Mouse (Mus musculus) forebrain, embryonic 15.5 days (tissue): ENCODE data around the gene Armc2. TPM values are rescaled to one million over a fixed set of nuclear protein-coding genes. Genes with fewer than 3 reads are reported as not detected.

Source experiments
- ATAC-seq: fragments of 200-750 bp; cut with Nextera tagmentation; replicated peaks from 2 replicates; pipeline ENCODE4 v1.8.0; 2017; ENCODE audit warnings: mild to moderate bottlenecking, moderate TSS enrichment, moderate library complexity
- H3K27ac ChIP-seq: fragments of 300-500 bp; sonication (generic); replicated peaks from 2 replicates; pipeline ENCODE4 v1.5.1; 2015; ENCODE audit warnings: mild to moderate bottlenecking, inconsistent platforms
- H3K27me3 ChIP-seq: fragments of 300-500 bp; sonication (generic); 2 replicates; pipeline ENCODE4 v1.6.1; 2015; ENCODE audit warnings: inconsistent platforms
- H3K36me3 ChIP-seq: fragments of 300-500 bp; sonication (generic); 2 replicates; pipeline ENCODE4 v1.6.1; 2015; ENCODE audit warnings: mild to moderate bottlenecking, inconsistent platforms
- H3K4me1 ChIP-seq: fragments of 300-500 bp; sonication (generic); 2 replicates; pipeline ENCODE4 v1.6.1; 2015; ENCODE audit warnings: inconsistent platforms
- H3K4me2 ChIP-seq: fragments of 300-500 bp; sonication (generic); replicated peaks from 2 replicates; pipeline ENCODE4 v1.6.1; 2015; ENCODE audit warnings: mild to moderate bottlenecking, inconsistent platforms
- H3K4me3 ChIP-seq: fragments of 300-500 bp; sonication (generic); 2 replicates; pipeline ENCODE4 v1.5.1; 2015; ENCODE audit warnings: mild to moderate bottlenecking, inconsistent platforms
- H3K9ac ChIP-seq: fragments of 300-500 bp; sonication (generic); replicated peaks from 2 replicates; pipeline ENCODE4 v1.6.1; 2015; ENCODE audit warnings: mild to moderate bottlenecking, inconsistent platforms
- H3K9me3 ChIP-seq: fragments of 300-500 bp; sonication (generic); 2 replicates; pipeline ENCODE4 v1.6.1; 2016; ENCODE audit warnings: inconsistent platforms
- WGBS: fragments of 180-500 bp; shearing (Covaris S2); methylation state at CpG from one replicate; pipeline ENCODE4 v1.1.7; 2015; ENCODE audit warnings: mixed read lengths; 5-methylcytosine and 5-hydroxymethylcytosine counted together
- polyA plus RNA-seq: library from polyadenylated mRNA; unstranded; fragments of >200 nt; fragmentation: Nextera tagmentation; extraction: Ambion mirVana; gene quantifications from 2 replicates; pipeline ENCODE4 v1.2.1, GENCODE M21; 2015

Gene Armc2
- polyA plus RNA-seq, 1 experiment from 2014 or later: 9.0 TPM

- 0 out of 2 replicates have a peak, but pooled peaks cover 2% of the 10 kb centered on the region for H3K36me3 ChIP-seq
- H3K4me1 ChIP-seq: no peaks in the 10 kb centered on the region
- no peak overlapping the region for H3K4me3 ChIP-seq
- H3K27me3 ChIP-seq: no peaks in the 10 kb centered on the region
- no peak overlapping the region for H3K4me2 ChIP-seq
- no peak overlapping the region for H3K9ac ChIP-seq
- no peaks in the 10 kb centered on the region for H3K9me3 ChIP-seq
- WGBS: 91% methylated on average over 10 of the region's 10 CpGs
- ATAC-seq: no peak
- H3K27ac ChIP-seq: no peak overlapping the region
Measured at GRCm38 (mm10) chr10:42010761-42011435, 7.3 kb downstream of the Armc2 start.

GRCm38 (mm10) chr10:42005259-42005658, 13.0 kb downstream of the Armc2 start:
- H3K36me3 ChIP-seq: 0 out of 2 replicates have a peak, but pooled peaks cover 2% of the 10 kb centered on the region
- H3K4me1 ChIP-seq: no peaks in the 10 kb centered on the region
- WGBS: 79% methylated on average over 3 of the region's 3 CpGs
- no peaks in the 10 kb centered on the region for H3K9me3 ChIP-seq
- no peak overlapping the region for H3K4me2 ChIP-seq
- ATAC-seq: no peak
- H3K27ac ChIP-seq: no peak overlapping the region
- H3K27me3 ChIP-seq: no peaks in the 10 kb centered on the region
- no peak overlapping the region for H3K4me3 ChIP-seq
- no peak overlapping the region for H3K9ac ChIP-seq

- 70% methylated on average over 7 of the region's 7 CpGs for WGBS
- H3K27ac ChIP-seq: no peak overlapping the region
- no peak overlapping the region for H3K9ac ChIP-seq
- no peak for ATAC-seq
- no peak overlapping the region for H3K4me3 ChIP-seq
- 0 out of 2 replicates have a peak, but pooled peaks cover 2% of the 10 kb centered on the region for H3K36me3 ChIP-seq
- no peaks in the 10 kb centered on the region for H3K27me3 ChIP-seq
- H3K4me2 ChIP-seq: no peak overlapping the region
- H3K4me1 ChIP-seq: no peaks in the 10 kb centered on the region
- H3K9me3 ChIP-seq: no peaks in the 10 kb centered on the region
Measured at GRCm38 (mm10) chr10:42004690-42005089, 13.6 kb downstream of the Armc2 start.

- H3K4me2 ChIP-seq: no peak overlapping the region
- H3K4me3 ChIP-seq: no peak overlapping the region
- no peak overlapping the region for H3K9ac ChIP-seq
- H3K36me3 ChIP-seq: 0 out of 2 replicates have a peak, but pooled peaks cover 2% of the 10 kb centered on the region
- H3K9me3 ChIP-seq: no peaks in the 10 kb centered on the region
- no peaks in the 10 kb centered on the region for H3K4me1 ChIP-seq
- WGBS: 84% methylated on average over 1 of the region's 1 CpGs
- no peak for ATAC-seq
- no peak overlapping the region for H3K27ac ChIP-seq
- H3K27me3 ChIP-seq: no peaks in the 10 kb centered on the region
Measured at GRCm38 (mm10) chr10:42004056-42004455, 14.2 kb downstream of the Armc2 start.

- Histone ChIP-seq H3K9ac (no peak overlapping the region), H3K4me1 (no peaks in the 10 kb centered on the region), H3K36me3 (0 out of 2 replicates have a peak, but pooled peaks cover 2% of the 10 kb centered on the region), H3K9me3 (no peaks in the 10 kb centered on the region), H3K27me3 (no peaks in the 10 kb centered on the region), H3K27ac (no peak overlapping the region), H3K4me3 (no peak overlapping the region), H3K4me2 (no peak overlapping the region)
- WGBS: 65% methylated on average over 1 of the region's 1 CpGs
- ATAC-seq: no peak
Measured at GRCm38 (mm10) chr10:42003576-42003975, 14.7 kb downstream of the Armc2 start.

- 70% methylated on average over 7 of the region's 7 CpGs for WGBS
- no peak overlapping the region for H3K4me2 ChIP-seq
- H3K9ac ChIP-seq: no peak overlapping the region
- H3K4me1 ChIP-seq: no peaks in the 10 kb centered on the region
- no peaks in the 10 kb centered on the region for H3K9me3 ChIP-seq
- H3K27me3 ChIP-seq: no peaks in the 10 kb centered on the region
- no peak for ATAC-seq
- H3K27ac ChIP-seq: no peak overlapping the region
- H3K4me3 ChIP-seq: no peak overlapping the region
- 0 out of 2 replicates have a peak, but pooled peaks cover 2% of the 10 kb centered on the region for H3K36me3 ChIP-seq
Measured at GRCm38 (mm10) chr10:42002436-42002835, 15.8 kb downstream of the Armc2 start.

GRCm38 (mm10) chr10:42001260-42001659, 17.0 kb downstream of the Armc2 start:
- no peaks in the 10 kb centered on the region for H3K27me3 ChIP-seq
- H3K27ac ChIP-seq: no peak overlapping the region
- H3K9ac ChIP-seq: no peak overlapping the region
- H3K9me3 ChIP-seq: no peaks in the 10 kb centered on the region
- no peaks in the 10 kb centered on the region for H3K4me1 ChIP-seq
- H3K4me3 ChIP-seq: no peak overlapping the region
- H3K4me2 ChIP-seq: no peak overlapping the region
- no peak for ATAC-seq
- H3K36me3 ChIP-seq: 0 out of 2 replicates have a peak, but pooled peaks cover under 1% of the 10 kb centered on the region
- 95% methylated on average over 3 of the region's 3 CpGs for WGBS

- ATAC-seq: no peak
- Histone ChIP-seq H3K4me3 (no peak overlapping the region), H3K27me3 (no peaks in the 10 kb centered on the region), H3K9ac (no peak overlapping the region), H3K27ac (no peak overlapping the region), H3K36me3 (no peaks in the 10 kb centered on the region), H3K4me2 (no peak overlapping the region), H3K9me3 (no peaks in the 10 kb centered on the region), H3K4me1 (peaks cover 5% of the 10 kb centered on the region; the same call in 1 of the 2 replicates)
- WGBS: 84% methylated on average over 1 of the region's 1 CpGs
Measured at GRCm38 (mm10) chr10:41997691-41998178, 20.5 kb downstream of the Armc2 start.

GRCm38 (mm10) chr10:41996157-41996556, 22.1 kb downstream of the Armc2 start:
- H3K9me3 ChIP-seq: no peaks in the 10 kb centered on the region
- no peaks in the 10 kb centered on the region for H3K27me3 ChIP-seq
- H3K4me2 ChIP-seq: no peak overlapping the region
- H3K4me1 ChIP-seq: peaks cover 7% of the 10 kb centered on the region; the same call in 1 of the 2 replicates
- no peak overlapping the region for H3K27ac ChIP-seq
- H3K9ac ChIP-seq: no peak overlapping the region
- 66% methylated on average over 8 of the region's 8 CpGs for WGBS
- no peaks in the 10 kb centered on the region for H3K36me3 ChIP-seq
- no peak for ATAC-seq
- no peak overlapping the region for H3K4me3 ChIP-seq

- Histone ChIP-seq H3K27ac (no peak overlapping the region), H3K27me3 (no peaks in the 10 kb centered on the region), H3K36me3 (no peaks in the 10 kb centered on the region), H3K4me3 (no peak overlapping the region), H3K4me2 (no peak overlapping the region), H3K9ac (no peak overlapping the region), H3K9me3 (no peaks in the 10 kb centered on the region), H3K4me1 (peaks cover 7% of the 10 kb centered on the region; the same call in 1 of the 2 replicates)
- WGBS: 16% methylated on average over 2 of the region's 2 CpGs
- no peak for ATAC-seq
Measured at GRCm38 (mm10) chr10:41995051-41995450, 23.2 kb downstream of the Armc2 start.

- Histone ChIP-seq H3K27me3 (no peaks in the 10 kb centered on the region), H3K36me3 (no peaks in the 10 kb centered on the region), H3K4me2 (no peak overlapping the region), H3K9ac (no peak overlapping the region), H3K4me3 (no peak overlapping the region), H3K4me1 (peaks cover 7% of the 10 kb centered on the region; the same call in 1 of the 2 replicates), H3K27ac (no peak overlapping the region), H3K9me3 (no peaks in the 10 kb centered on the region)
- ATAC-seq: no peak
- 47% methylated on average over 4 of the region's 4 CpGs for WGBS
Measured at GRCm38 (mm10) chr10:41994578-41994977, 23.7 kb downstream of the Armc2 start.

- no peaks in the 10 kb centered on the region for H3K36me3 ChIP-seq
- H3K9me3 ChIP-seq: no peaks in the 10 kb centered on the region
- WGBS: 71% methylated on average over 5 of the region's 5 CpGs
- H3K9ac ChIP-seq: no peak overlapping the region
- H3K27ac ChIP-seq: no peak overlapping the region
- ATAC-seq: no peak
- no peak overlapping the region for H3K4me3 ChIP-seq
- no peaks in the 10 kb centered on the region for H3K27me3 ChIP-seq
- peaks cover 7% of the 10 kb centered on the region; the same call in 1 of the 2 replicates for H3K4me1 ChIP-seq
- H3K4me2 ChIP-seq: no peak overlapping the region
Measured at GRCm38 (mm10) chr10:41992059-41992440, 26.2 kb downstream of the Armc2 start.
